Mouse (Mus musculus) kidney, embryonic 15.5 days (tissue): ENCODE data around the gene Adra2b. TPM values are rescaled to one million over a fixed set of nuclear protein-coding genes. Genes with fewer than 3 reads are reported as not detected.

ENCODE experiments used
- ATAC-seq: fragments of 200-750 bp; cut with Nextera tagmentation; replicated peaks from 2 replicates; pipeline ENCODE4 v1.8.0; 2017; ENCODE audit warnings: moderate TSS enrichment; ENCODE audit not compliant: low FRiP score
- H3K27ac ChIP-seq: fragments of 300-500 bp; sonication (generic); 2 replicates; pipeline ENCODE4 v1.5.1; 2015; ENCODE audit warnings: mild to moderate bottlenecking, inconsistent platforms
- H3K27me3 ChIP-seq: fragments of 300-500 bp; sonication (generic); 2 replicates; pipeline ENCODE4 v1.6.1; 2015; ENCODE audit warnings: inconsistent platforms
- H3K36me3 ChIP-seq: fragments of 300-500 bp; sonication (generic); 2 replicates; pipeline ENCODE4 v1.6.1; 2015; ENCODE audit warnings: inconsistent platforms
- H3K4me1 ChIP-seq: fragments of 300-500 bp; sonication (generic); 2 replicates; pipeline ENCODE4 v1.6.1; 2015; ENCODE audit warnings: inconsistent platforms
- H3K4me2 ChIP-seq: fragments of 300-500 bp; sonication (generic); 2 replicates; pipeline ENCODE4 v1.6.1; 2015; ENCODE audit warnings: moderate library complexity, mild to moderate bottlenecking, inconsistent platforms
- H3K4me3 ChIP-seq: fragments of 300-500 bp; sonication (generic); replicated peaks from 2 replicates; pipeline ENCODE4 v1.5.1; 2015; ENCODE audit warnings: mild to moderate bottlenecking, inconsistent platforms
- H3K9ac ChIP-seq: fragments of 300-500 bp; sonication (generic); 2 replicates; pipeline ENCODE4 v1.6.1; 2015; ENCODE audit warnings: mild to moderate bottlenecking, inconsistent platforms
- H3K9me3 ChIP-seq: fragments of 300-500 bp; sonication (generic); replicated peaks from 2 replicates; pipeline ENCODE4 v1.6.1; 2016; ENCODE audit warnings: inconsistent platforms
- WGBS: fragments of 180-500 bp; shearing (Covaris S2); methylation state at CpG from one replicate; pipeline ENCODE4 v1.1.7; 2015; ENCODE audit warnings: mixed read lengths; 5-methylcytosine and 5-hydroxymethylcytosine counted together
- polyA plus RNA-seq: library from polyadenylated mRNA; unstranded; fragments of >200 nt; fragmentation: Nextera tagmentation; extraction: Ambion mirVana; gene quantifications from 2 replicates; pipeline ENCODE4 v1.2.1, GENCODE M21; 2015

The Adra2b gene
- polyA plus RNA-seq, 1 experiment from 2014 or later = 5.1 TPM

GRCm38 (mm10) chr2:127346334-127346733 is 16.7 kb upstream of the Adra2b start:
- H3K27me3 ChIP-seq = peaks cover 9% of the 10 kb centered on the region; the same call in 1 of the 2 replicates
- ATAC-seq = no peak
- no peak overlapping the region for H3K9ac ChIP-seq
- H3K4me2 ChIP-seq = no peak overlapping the region
- WGBS = 74% methylated on average over 1 of the region's 1 CpGs
- no peak overlapping the region for H3K4me3 ChIP-seq
- no peaks in the 10 kb centered on the region for H3K9me3 ChIP-seq
- no peaks in the 10 kb centered on the region for H3K36me3 ChIP-seq
- no peak overlapping the region for H3K27ac ChIP-seq
- no peaks in the 10 kb centered on the region for H3K4me1 ChIP-seq

- no peak overlapping the region for H3K9ac ChIP-seq
- H3K4me1 ChIP-seq = no peaks in the 10 kb centered on the region
- no peak for ATAC-seq
- no peaks in the 10 kb centered on the region for H3K9me3 ChIP-seq
- peaks cover 9% of the 10 kb centered on the region; the same call in 1 of the 2 replicates for H3K27me3 ChIP-seq
- 78% methylated on average over 13 of the region's 13 CpGs for WGBS
- no peaks in the 10 kb centered on the region for H3K36me3 ChIP-seq
- H3K27ac ChIP-seq = no peak overlapping the region
- no peak overlapping the region for H3K4me2 ChIP-seq
- H3K4me3 ChIP-seq = no peak overlapping the region
Measured at GRCm38 (mm10) chr2:127347147-127347985, 15.6 kb upstream of the Adra2b start.

- 85% methylated on average over 4 of the region's 4 CpGs for WGBS
- H3K27ac ChIP-seq = no peak overlapping the region
- H3K4me1 ChIP-seq = no peaks in the 10 kb centered on the region
- no peak overlapping the region for H3K9ac ChIP-seq
- no peak overlapping the region for H3K4me3 ChIP-seq
- no peak overlapping the region for H3K4me2 ChIP-seq
- peaks cover 23% of the 10 kb centered on the region for H3K27me3 ChIP-seq
- ATAC-seq = no peak
- no peaks in the 10 kb centered on the region for H3K9me3 ChIP-seq
- no peaks in the 10 kb centered on the region for H3K36me3 ChIP-seq
Measured at GRCm38 (mm10) chr2:127353881-127354280, 9.1 kb upstream of the Adra2b start.

- H3K9me3 ChIP-seq = no peaks in the 10 kb centered on the region
- peak overlapping the region; percentile 85 for H3K4me2 ChIP-seq
- 1% methylated on average over 28 of the region's 28 CpGs for WGBS
- H3K4me1 ChIP-seq = peaks cover 19% of the 10 kb centered on the region
- H3K9ac ChIP-seq = peak overlapping the region; percentile 24; the same call in 1 of the 2 replicates
- H3K36me3 ChIP-seq = no peaks in the 10 kb centered on the region
- peak overlapping the region; percentile 46 for H3K4me3 ChIP-seq
- H3K27me3 ChIP-seq = peaks cover 86% of the 10 kb centered on the region
- peak; percentile 54 for ATAC-seq
- H3K27ac ChIP-seq = 0 out of 2 replicates have a peak overlapping the region, but pooled peaks have one; percentile 20
Measured at GRCm38 (mm10) chr2:127363282-127363652, 259 bp downstream of the Adra2b start.

GRCm38 (mm10) chr2:127363696-127364095 is 688 bp downstream of the Adra2b start:
- no peak for ATAC-seq
- H3K27ac ChIP-seq = no peak overlapping the region
- peak overlapping the region; percentile 85 for H3K4me2 ChIP-seq
- H3K36me3 ChIP-seq = no peaks in the 10 kb centered on the region
- H3K27me3 ChIP-seq = peaks cover 84% of the 10 kb centered on the region
- peak overlapping the region; percentile 46 for H3K4me3 ChIP-seq
- H3K4me1 ChIP-seq = peaks cover 19% of the 10 kb centered on the region
- no peaks in the 10 kb centered on the region for H3K9me3 ChIP-seq
- WGBS = 6% methylated on average over 20 of the region's 20 CpGs
- H3K9ac ChIP-seq = 0 out of 2 replicates have a peak overlapping the region, but pooled peaks have one; percentile 24

GRCm38 (mm10) chr2:127364452-127364851 is 1.4 kb downstream of the Adra2b start:
- peak overlapping the region; percentile 85 for H3K4me2 ChIP-seq
- H3K4me1 ChIP-seq = peaks cover 19% of the 10 kb centered on the region
- H3K36me3 ChIP-seq = no peaks in the 10 kb centered on the region
- 8% methylated on average over 8 of the region's 8 CpGs for WGBS
- H3K9ac ChIP-seq = no peak overlapping the region
- peaks cover 83% of the 10 kb centered on the region for H3K27me3 ChIP-seq
- no peak for ATAC-seq
- no peaks in the 10 kb centered on the region for H3K9me3 ChIP-seq
- peak overlapping the region; percentile 46; the same call in 1 of the 2 replicates for H3K4me3 ChIP-seq
- H3K27ac ChIP-seq = no peak overlapping the region

- no peaks in the 10 kb centered on the region for H3K9me3 ChIP-seq
- H3K36me3 ChIP-seq = no peaks in the 10 kb centered on the region
- no peak overlapping the region for H3K4me2 ChIP-seq
- H3K9ac ChIP-seq = no peak overlapping the region
- peaks cover 43% of the 10 kb centered on the region for H3K4me1 ChIP-seq
- no peak for ATAC-seq
- WGBS = 52% methylated on average over 10 of the region's 10 CpGs
- H3K4me3 ChIP-seq = no peak overlapping the region
- no peak overlapping the region for H3K27ac ChIP-seq
- peaks cover 56% of the 10 kb centered on the region for H3K27me3 ChIP-seq
Measured at GRCm38 (mm10) chr2:127367126-127367820, 4.3 kb downstream of the Adra2b start.

- Histone ChIP-seq H3K4me1 (peaks cover 25% of the 10 kb centered on the region), H3K9ac (no peak overlapping the region), H3K27ac (no peak overlapping the region), H3K4me3 (no peak overlapping the region), H3K4me2 (no peak overlapping the region), H3K27me3 (peaks cover 32% of the 10 kb centered on the region), H3K36me3 (no peaks in the 10 kb centered on the region), H3K9me3 (no peaks in the 10 kb centered on the region)
- ATAC-seq = no peak
- 73% methylated on average over 5 of the region's 5 CpGs for WGBS
Measured at GRCm38 (mm10) chr2:127369703-127370376, 6.8 kb downstream of the Adra2b start.

- H3K27ac ChIP-seq = no peak overlapping the region
Measured at GRCm38 (mm10) chr2:127370561-127371483, 7.8 kb downstream of the Adra2b start.

GRCm38 (mm10) chr2:127371484-127371861 is 8.5 kb downstream of the Adra2b start:
- 0 out of 2 replicates have a peak overlapping the region, but pooled peaks have one; percentile 29 for H3K27ac ChIP-seq
- no peak overlapping the region for H3K4me3 ChIP-seq
- peak; percentile 79 for ATAC-seq
- H3K9me3 ChIP-seq = no peaks in the 10 kb centered on the region
- H3K36me3 ChIP-seq = no peaks in the 10 kb centered on the region
- no peak overlapping the region for H3K4me2 ChIP-seq
- H3K9ac ChIP-seq = no peak overlapping the region
- H3K4me1 ChIP-seq = peaks cover 28% of the 10 kb centered on the region
- 75% methylated on average over 1 of the region's 1 CpGs for WGBS
- peaks cover 16% of the 10 kb centered on the region for H3K27me3 ChIP-seq

More at GRCm38 (mm10) chr2:127370561-127371483, 7.8 kb downstream of the Adra2b start:
- Histone ChIP-seq H3K4me2 (no peak overlapping the region), H3K4me1 (peaks cover 27% of the 10 kb centered on the region), H3K36me3 (no peaks in the 10 kb centered on the region), H3K9ac (no peak overlapping the region), H3K9me3 (no peaks in the 10 kb centered on the region), H3K27me3 (peaks cover 22% of the 10 kb centered on the region), H3K4me3 (no peak overlapping the region)
- WGBS = 37% methylated on average over 9 of the region's 9 CpGs
- peak; percentile 72 for ATAC-seq

- Histone ChIP-seq H3K27me3 (peaks cover 10% of the 10 kb centered on the region; the same call in 1 of the 2 replicates), H3K9me3 (no peaks in the 10 kb centered on the region), H3K4me2 (no peak overlapping the region), H3K4me3 (no peak overlapping the region), H3K27ac (no peak overlapping the region), H3K9ac (no peak overlapping the region), H3K4me1 (peaks cover 31% of the 10 kb centered on the region), H3K36me3 (no peaks in the 10 kb centered on the region)
- no peak for ATAC-seq
- WGBS = 92% methylated on average over 2 of the region's 2 CpGs
Measured at GRCm38 (mm10) chr2:127372082-127372481, 9.1 kb downstream of the Adra2b start.
